Mouse (Mus musculus): Measurements from ENCODE around the gene Itgb1. TPM values are rescaled to one million over a fixed set of nuclear protein-coding genes. Genes with fewer than 3 reads are reported as not detected.

The Itgb1 gene
- total RNA-seq, 2 experiments from 2014 or later: 251 to 274 TPM

GRCm38 (mm10) chr8:128679909-128680308 is 5.5 kb upstream of the Itgb1 start:
- intact Hi-C loops (cut with DNase I; ENCODE audit: low total_unique reads): no loop called here
- DNase-seq: peak; percentile 18

- no peak for DNase-seq
- intact Hi-C loops (cut with DNase I; ENCODE audit: low total_unique reads): no loop called here
These were observed 4.7 kb upstream of the Itgb1 start for GRCm38 (mm10) chr8:128680548-128681325.

GRCm38 (mm10) chr8:128681970-128682369 is 3.5 kb upstream of the Itgb1 start:
- DNase-seq: no peak
- intact Hi-C loops (cut with DNase I; ENCODE audit: low total_unique reads): no loop called here

- intact Hi-C loops (cut with DNase I; ENCODE audit: low total_unique reads): no loop called here
- no peak for DNase-seq
These were observed 596 bp upstream of the Itgb1 start for GRCm38 (mm10) chr8:128684609-128685506.

- DNase-seq: no peak
- intact Hi-C loops (cut with DNase I; ENCODE audit: low total_unique reads): no loop called here
These were observed 1.1 kb downstream of the Itgb1 start for GRCm38 (mm10) chr8:128686429-128686990.

- DNase-seq: no peak
- intact Hi-C loops (cut with DNase I; ENCODE audit: low total_unique reads): no loop called here
These were observed 3.2 kb downstream of the Itgb1 start for GRCm38 (mm10) chr8:128688679-128689078.

GRCm38 (mm10) chr8:128690056-128690455 is 4.6 kb downstream of the Itgb1 start:
- intact Hi-C loops (cut with DNase I; ENCODE audit: low total_unique reads): no loop called here
- no peak for DNase-seq

- intact Hi-C loops (cut with DNase I; ENCODE audit: low total_unique reads): no loop called here
- DNase-seq: no peak
These were observed 11.4 kb downstream of the Itgb1 start for GRCm38 (mm10) chr8:128696701-128697397.

GRCm38 (mm10) chr8:128697945-128698344 is 12.5 kb downstream of the Itgb1 start:
- intact Hi-C loops (cut with DNase I; ENCODE audit: low total_unique reads): no loop called here
- DNase-seq: no peak

- intact Hi-C loops (cut with DNase I; ENCODE audit: low total_unique reads): loop anchor here (10.0 kb wide), 1 partner anchor 50 kb away; no protein-coding TSS in a partner anchor
- DNase-seq: no peak
These were observed 18.9 kb downstream of the Itgb1 start for GRCm38 (mm10) chr8:128704376-128704775.

- intact Hi-C loops (cut with DNase I; ENCODE audit: low total_unique reads): loop anchor here (10.0 kb wide), 1 partner anchor 50 kb away; no protein-coding TSS in a partner anchor
- no peak for DNase-seq
These were observed 19.4 kb downstream of the Itgb1 start for GRCm38 (mm10) chr8:128704836-128705235.

- intact Hi-C loops (cut with DNase I; ENCODE audit: low total_unique reads): loop anchor here (10.0 kb wide), 1 partner anchor 54 kb away; no protein-coding TSS in a partner anchor
- DNase-seq: peak; percentile 79
These were observed 23.8 kb downstream of the Itgb1 start for GRCm38 (mm10) chr8:128709261-128709660.

GRCm38 (mm10) chr8:128716184-128716583 is 30.7 kb downstream of the Itgb1 start:
- DNase-seq: no peak
- intact Hi-C loops (cut with DNase I; ENCODE audit: low total_unique reads): no loop called here

GRCm38 (mm10) chr8:128724819-128725218 is 39.4 kb downstream of the Itgb1 start:
- intact Hi-C loops (cut with DNase I; ENCODE audit: low total_unique reads): no loop called here
- DNase-seq: no peak

GRCm38 (mm10) chr8:128727213-128727612 is 41.8 kb downstream of the Itgb1 start:
- intact Hi-C loops (cut with DNase I; ENCODE audit: low total_unique reads): no loop called here
- DNase-seq: no peak

GRCm38 (mm10) chr8:128732254-128732653 is 46.8 kb downstream of the Itgb1 start:
- no peak for DNase-seq
- intact Hi-C loops (cut with DNase I; ENCODE audit: low total_unique reads): no loop called here

- intact Hi-C loops (cut with DNase I; ENCODE audit: low total_unique reads): no loop called here
- DNase-seq: no peak
These were observed 48.7 kb downstream of the Itgb1 start for GRCm38 (mm10) chr8:128734118-128734517.

GRCm38 (mm10) chr8:128735692-128736091 is 50.2 kb downstream of the Itgb1 start:
- intact Hi-C loops (cut with DNase I; ENCODE audit: low total_unique reads): no loop called here
- no peak for DNase-seq
